Mouse (Mus musculus) liver, postnatal 0 days (tissue): Measurements from ENCODE around the gene H1f0. TPM values are rescaled to one million over a fixed set of nuclear protein-coding genes. Genes with fewer than 3 reads are reported as not detected.
"Not testable (repeated sequence)": the region's sequence is repeated elsewhere in the genome, so short reads cannot be mapped to it uniquely, and the experiment has no call there.

Source experiments
- ATAC-seq: fragments of 200-750 bp; cut with Nextera tagmentation; 2 replicates; pipeline ENCODE4 v1.8.0; 2017; ENCODE audit warnings: mild to moderate bottlenecking, moderate library complexity
- DNase-seq: peaks from one replicate; pipeline ENCODE4 v3.0.0-alpha.2; 2016
- H3K27ac ChIP-seq: fragments of 300-500 bp; sonication (generic); 2 replicates; pipeline ENCODE4 v1.5.1; 2014; ENCODE audit warnings: antibody characterized with exemption, moderate library complexity, mild to moderate bottlenecking, low read depth
- H3K27me3 ChIP-seq: fragments of 300-500 bp; sonication (generic); 2 replicates; pipeline ENCODE4 v1.6.1; 2014; ENCODE audit warnings: low read length, control low read depth, mixed read lengths; ENCODE audit not compliant: insufficient read depth
- H3K36me3 ChIP-seq: fragments of 300-500 bp; sonication (generic); replicated peaks from 2 replicates; pipeline ENCODE4 v1.6.1; 2014; ENCODE audit warnings: mild to moderate bottlenecking, control low read depth, low read length, moderate library complexity, mixed read lengths; ENCODE audit not compliant: insufficient read depth
- H3K4me1 ChIP-seq: fragments of 300-500 bp; sonication (generic); 2 replicates; pipeline ENCODE4 v1.6.1; 2014; ENCODE audit warnings: antibody characterized with exemption, mild to moderate bottlenecking, control low read depth; ENCODE audit not compliant: insufficient read depth
- H3K4me2 ChIP-seq: fragments of 300-500 bp; sonication (generic); 2 replicates; pipeline ENCODE4 v1.6.1; 2014; ENCODE audit warnings: low read depth, mild to moderate bottlenecking, low read length, moderate library complexity, mixed read lengths
- H3K4me3 ChIP-seq: fragments of 300-500 bp; sonication (generic); 2 replicates; pipeline ENCODE4 v1.5.1; 2014; ENCODE audit warnings: low read depth, low read length
- H3K9ac ChIP-seq: fragments of 300-500 bp; sonication (generic); replicated peaks from 2 replicates; pipeline ENCODE4 v1.6.1; 2014; ENCODE audit warnings: mild to moderate bottlenecking, moderate library complexity
- H3K9me3 ChIP-seq: fragments of 300-500 bp; sonication (generic); 2 replicates; pipeline ENCODE4 v1.6.1; 2016; ENCODE audit warnings: mild to moderate bottlenecking, control low read depth, low read length, mixed read lengths
- CTCF ChIP-seq: sonication (generic); IDR thresholded peaks from 2 replicates; pipeline ENCODE4 v1.5.1; 2016; ENCODE audit warnings: antibody characterized with exemption, low read depth
- EP300 ChIP-seq: IDR thresholded peaks from 2 replicates; pipeline ENCODE4 v1.6.1; 2016; ENCODE audit warnings: antibody characterized with exemption, low read depth, mild to moderate bottlenecking
- WGBS: fragments of 180-500 bp; shearing (Covaris S2); extraction: QIAGEN DNeasy Blood & Tissue Kit; methylation state at CpG from one replicate; pipeline ENCODE4 v1.1.7; 2014; ENCODE audit not compliant: insufficient replicate concordance; 5-methylcytosine and 5-hydroxymethylcytosine counted together
- polyA plus RNA-seq: library from polyadenylated mRNA; unstranded; fragments of >200 nt; fragmentation: Nextera tagmentation; extraction: Ambion mirVana; gene quantifications from 2 replicates; pipeline ENCODE4 v1.2.1, GENCODE M21; 2015

H1f0 gene
- polyA plus RNA-seq, 1 experiment from 2014 or later: 125 TPM

- 3% methylated on average over 48 of the region's 52 CpGs for WGBS
- Histone ChIP-seq H3K4me3 (peak overlapping the region; percentile 64), H3K9me3 (no peaks in the 10 kb centered on the region), H3K27me3 (peaks cover 25% of the 10 kb centered on the region), H3K4me2 (peak overlapping the region; percentile 77), H3K27ac (peak overlapping the region; percentile 94), H3K36me3 (no peaks in the 10 kb centered on the region; the same call in 1 of the 2 replicates), H3K9ac (peak overlapping the region; percentile 89), H3K4me1 (peaks cover 23% of the 10 kb centered on the region)
- DNase-seq: peak; percentile 89
- TF ChIP-seq CTCF (no peak), EP300 (peak; percentile 34; the same call in 1 of the 2 replicates)
- ATAC-seq: peak; percentile 77
Observed at GRCm38 (mm10) chr15:79030551-79031435, 2.5 kb downstream of the H1f0 start.

DNA sequence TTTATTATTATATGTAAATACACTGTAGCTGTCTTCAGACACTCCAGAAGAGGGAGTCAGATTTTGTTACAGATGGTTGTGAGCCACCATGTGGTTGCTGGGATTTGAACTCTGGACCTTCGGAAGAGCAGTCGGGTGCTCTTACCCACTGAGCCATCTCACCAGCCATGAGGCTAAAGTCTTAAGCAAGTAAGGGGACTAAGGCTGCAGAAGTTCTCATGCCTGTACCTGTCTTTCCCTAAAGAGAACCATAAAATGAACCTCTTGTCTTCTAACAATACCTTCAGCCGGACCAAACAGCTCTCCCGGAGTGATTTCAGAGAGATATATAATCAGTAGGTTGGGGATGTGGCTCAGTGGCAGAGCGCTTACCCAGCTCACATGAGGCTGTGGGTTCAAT is 3.7 kb downstream of the H1f0 start:
- not testable (repeated sequence) for H3K9ac ChIP-seq, ATAC-seq, H3K36me3 ChIP-seq, H3K4me2 ChIP-seq, H3K27ac ChIP-seq, H3K9me3 ChIP-seq, DNase-seq, H3K4me3 ChIP-seq
- 77% methylated on average over 5 of the region's 5 CpGs for WGBS
- Histone ChIP-seq H3K4me1 (peaks cover 20% of the 10 kb centered on the region; the same call in 1 of the 2 replicates), H3K27me3 (peaks cover 24% of the 10 kb centered on the region)

DNA sequence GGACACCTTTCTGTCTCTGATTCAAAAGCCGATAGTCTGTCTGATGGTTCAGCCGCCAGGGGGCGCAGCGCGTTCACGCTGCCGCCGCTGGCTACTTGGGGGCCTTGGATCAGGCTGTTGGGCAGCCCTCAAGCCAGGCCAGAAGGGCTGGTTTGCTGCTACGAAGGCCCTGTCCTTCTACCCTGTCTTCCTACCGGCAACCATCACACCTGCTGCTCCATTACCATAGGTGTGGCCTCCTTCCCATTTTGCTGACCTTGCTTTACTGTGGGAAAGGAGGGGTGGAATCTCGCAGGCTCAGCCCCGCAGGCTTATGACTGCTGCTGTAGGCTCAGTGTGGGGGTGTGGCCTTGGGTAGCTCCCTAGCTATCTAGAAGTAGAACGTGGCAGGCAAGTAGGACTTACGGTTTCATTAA is 9.7 kb downstream of the H1f0 start:
- H3K4me1 ChIP-seq: peaks cover 29% of the 10 kb centered on the region
- peak overlapping the region; percentile 55 for H3K4me2 ChIP-seq
- peaks cover 23% of the 10 kb centered on the region for H3K27me3 ChIP-seq
- no peaks in the 10 kb centered on the region for H3K9me3 ChIP-seq
- WGBS: 9% methylated on average over 14 of the region's 14 CpGs
- TF ChIP-seq CTCF (peak; percentile 95), EP300 (no peak)
- H3K9ac ChIP-seq: no peak overlapping the region
- no peak overlapping the region for H3K4me3 ChIP-seq
- no peaks in the 10 kb centered on the region; the same call in 1 of the 2 replicates for H3K36me3 ChIP-seq
- peak; percentile 85 for DNase-seq
- H3K27ac ChIP-seq: no peak overlapping the region
- no peak for ATAC-seq

GRCm38 (mm10) chr15:79038331-79038730 is 10.1 kb downstream of the H1f0 start:
- Histone ChIP-seq H3K9me3 (no peaks in the 10 kb centered on the region), H3K27ac (no peak overlapping the region), H3K9ac (no peak overlapping the region), H3K4me2 (peak overlapping the region; percentile 55), H3K4me1 (peaks cover 33% of the 10 kb centered on the region), H3K27me3 (peaks cover 27% of the 10 kb centered on the region), H3K4me3 (no peak overlapping the region), H3K36me3 (no peaks in the 10 kb centered on the region; the same call in 1 of the 2 replicates)
- 76% methylated on average over 10 of the region's 10 CpGs for WGBS
- no peak for ATAC-seq
- TF ChIP-seq CTCF (no peak), EP300 (no peak)
- DNase-seq: no peak

- WGBS: 14% methylated on average over 7 of the region's 7 CpGs
- Histone ChIP-seq H3K27ac (no peak overlapping the region), H3K4me1 (peaks cover 33% of the 10 kb centered on the region), H3K4me3 (no peak overlapping the region), H3K9ac (no peak overlapping the region), H3K36me3 (no peaks in the 10 kb centered on the region; the same call in 1 of the 2 replicates), H3K9me3 (no peaks in the 10 kb centered on the region), H3K27me3 (peaks cover 33% of the 10 kb centered on the region), H3K4me2 (no peak overlapping the region)
- TF ChIP-seq EP300 (no peak), CTCF (peak; percentile 99)
- ATAC-seq (peak; percentile 93), DNase-seq (peak; percentile 94)
Observed at GRCm38 (mm10) chr15:79038853-79039252, 10.6 kb downstream of the H1f0 start.
